Mouse (Mus musculus) heart, postnatal 0 days (tissue): ENCODE measurements around the gene Inpp5d. TPM values are rescaled to one million over a fixed set of nuclear protein-coding genes. Genes with fewer than 3 reads are reported as not detected.

Experiments
- ATAC-seq: fragments of 200-750 bp; cut with Nextera tagmentation; 2 replicates; pipeline ENCODE4 v1.8.0; 2017; ENCODE audit warnings: low read depth, moderate number of reproducible peaks, moderate library complexity; ENCODE audit not compliant: insufficient read depth
- DNase-seq: peaks from one replicate; pipeline ENCODE4 v3.0.0-alpha.2; 2016; ENCODE audit warnings: low spot score
- H3K27ac ChIP-seq: fragments of 300-500 bp; sonication (generic); 2 replicates; pipeline ENCODE4 v1.5.1; 2014; ENCODE audit warnings: low read depth, mild to moderate bottlenecking
- H3K27me3 ChIP-seq: fragments of 300-500 bp; sonication (generic); 2 replicates; pipeline ENCODE4 v1.6.1; 2014; ENCODE audit warnings: low read length, mixed read lengths; ENCODE audit not compliant: control insufficient read depth, insufficient read depth
- H3K36me3 ChIP-seq: fragments of 300-500 bp; sonication (generic); replicated peaks from 2 replicates; pipeline ENCODE4 v1.6.1; 2014; ENCODE audit warnings: low read length, mixed read lengths; ENCODE audit not compliant: control insufficient read depth, insufficient read depth
- H3K4me1 ChIP-seq: fragments of 300-500 bp; sonication (generic); 2 replicates; pipeline ENCODE4 v1.6.1; 2014; ENCODE audit warnings: antibody characterized with exemption; ENCODE audit not compliant: control insufficient read depth, insufficient read depth
- H3K4me2 ChIP-seq: fragments of 300-500 bp; sonication (generic); 2 replicates; pipeline ENCODE4 v1.6.1; 2014; ENCODE audit warnings: low read depth, mild to moderate bottlenecking, low read length, moderate library complexity
- H3K4me3 ChIP-seq: fragments of 300-500 bp; sonication (generic); 2 replicates; pipeline ENCODE4 v1.5.1; 2014; ENCODE audit warnings: low read depth, low read length
- H3K9ac ChIP-seq: fragments of 300-500 bp; sonication (generic); replicated peaks from 2 replicates; pipeline ENCODE4 v1.6.1; 2014; ENCODE audit warnings: low read depth, low read length, mixed read lengths
- H3K9me3 ChIP-seq: fragments of 300-500 bp; sonication (generic); replicated peaks from 2 replicates; pipeline ENCODE4 v1.6.1; 2016; ENCODE audit warnings: low read length; ENCODE audit not compliant: control insufficient read depth
- CTCF ChIP-seq: IDR thresholded peaks from 2 replicates; pipeline ENCODE4 v1.5.1; 2016; ENCODE audit warnings: antibody characterized with exemption, control low read depth, low read depth
- EP300 ChIP-seq: IDR thresholded peaks from 2 replicates; pipeline ENCODE4 v1.6.1; 2016; ENCODE audit warnings: antibody characterized with exemption, low read depth
- whole genome bisulfite sequencing: fragments of 180-500 bp; shearing (Covaris S2); extraction: QIAGEN DNeasy Blood & Tissue Kit; methylation state at CpG from one replicate; pipeline ENCODE4 v1.1.7; 2014; 5-methylcytosine and 5-hydroxymethylcytosine counted together
- polyA plus RNA-seq: library from polyadenylated mRNA; unstranded; fragments of >200 nt; fragmentation: Nextera tagmentation; extraction: Ambion mirVana; gene quantifications from 2 replicates; pipeline ENCODE4 v1.2.1, GENCODE M21; 2015
- total RNA-seq: library from RNA; depleted of rRNA; stranded (reverse); fragments of >200 nt; gene quantifications from 2 replicates; pipeline ENCODE4 v1.2.3, GENCODE M21; 2014; ENCODE audit warnings: low replicate concordance

The Inpp5d gene
- total and polyA plus RNA-seq, 2 experiments from 2014 or later: 5.0 to 66.4 TPM

GRCm38 (mm10) chr1:87624826-87625225, 4.7 kb downstream of the Inpp5d start:
- Histone ChIP-seq H3K27ac (no peak overlapping the region), H3K4me3 (no peak overlapping the region), H3K36me3 (no peaks in the 10 kb centered on the region), H3K9me3 (no peaks in the 10 kb centered on the region), H3K4me2 (no peak overlapping the region), H3K27me3 (no peaks in the 10 kb centered on the region), H3K4me1 (0 out of 2 replicates have a peak, but pooled peaks cover 8% of the 10 kb centered on the region), H3K9ac (no peak overlapping the region)
- 95% methylated on average over 2 of the region's 2 CpGs for WGBS
- no peak for TF ChIP-seq EP300
- no peak for TF ChIP-seq CTCF
- ATAC-seq: no peak
- no peak for DNase-seq

- Histone ChIP-seq H3K4me1 (0 out of 2 replicates have a peak, but pooled peaks cover 8% of the 10 kb centered on the region), H3K4me3 (no peak overlapping the region), H3K4me2 (no peak overlapping the region), H3K9ac (no peak overlapping the region), H3K27me3 (no peaks in the 10 kb centered on the region), H3K36me3 (no peaks in the 10 kb centered on the region), H3K27ac (no peak overlapping the region), H3K9me3 (no peaks in the 10 kb centered on the region)
- ATAC-seq: no peak
- TF ChIP-seq EP300 (no peak), CTCF (no peak)
- no peak for DNase-seq
- 80% methylated on average over 6 of the region's 6 CpGs for WGBS
These were observed 5.3 kb downstream of the Inpp5d start for GRCm38 (mm10) chr1:87625254-87626025.

GRCm38 (mm10) chr1:87626344-87626743, 6.2 kb downstream of the Inpp5d start:
- H3K36me3 ChIP-seq: no peaks in the 10 kb centered on the region
- H3K9ac ChIP-seq: no peak overlapping the region
- H3K9me3 ChIP-seq: no peaks in the 10 kb centered on the region
- TF ChIP-seq CTCF: no peak
- no peaks in the 10 kb centered on the region for H3K27me3 ChIP-seq
- H3K27ac ChIP-seq: no peak overlapping the region
- no peak overlapping the region for H3K4me3 ChIP-seq
- WGBS: 28% methylated on average over 2 of the region's 2 CpGs
- H3K4me1 ChIP-seq: 0 out of 2 replicates have a peak, but pooled peaks cover 8% of the 10 kb centered on the region
- ATAC-seq: peak; percentile 69
- DNase-seq: peak; percentile 42
- no peak overlapping the region for H3K4me2 ChIP-seq

GRCm38 (mm10) chr1:87628085-87628484, 8.0 kb downstream of the Inpp5d start:
- Histone ChIP-seq H3K4me3 (no peak overlapping the region), H3K36me3 (no peaks in the 10 kb centered on the region), H3K27ac (no peak overlapping the region), H3K27me3 (no peaks in the 10 kb centered on the region), H3K4me2 (no peak overlapping the region), H3K9ac (no peak overlapping the region), H3K4me1 (0 out of 2 replicates have a peak, but pooled peaks cover 3% of the 10 kb centered on the region), H3K9me3 (no peaks in the 10 kb centered on the region)
- WGBS: 19% methylated on average over 2 of the region's 2 CpGs
- ATAC-seq: no peak
- TF ChIP-seq CTCF: no peak
- TF ChIP-seq EP300: no peak
- no peak for DNase-seq

- H3K27ac ChIP-seq: no peak overlapping the region
- H3K9ac ChIP-seq: no peak overlapping the region
- TF ChIP-seq EP300: no peak
- TF ChIP-seq CTCF: no peak
- DNase-seq (no peak), ATAC-seq (no peak)
- H3K36me3 ChIP-seq: no peaks in the 10 kb centered on the region
- no peak overlapping the region for H3K4me2 ChIP-seq
- H3K4me1 ChIP-seq: 0 out of 2 replicates have a peak, but pooled peaks cover 2% of the 10 kb centered on the region
- 61% methylated on average over 10 of the region's 10 CpGs for WGBS
- no peaks in the 10 kb centered on the region for H3K27me3 ChIP-seq
- no peak overlapping the region for H3K4me3 ChIP-seq
- no peaks in the 10 kb centered on the region for H3K9me3 ChIP-seq
These were observed 11.5 kb downstream of the Inpp5d start for GRCm38 (mm10) chr1:87631584-87631983.

GRCm38 (mm10) chr1:87632163-87632562, 12.1 kb downstream of the Inpp5d start:
- Histone ChIP-seq H3K27ac (no peak overlapping the region), H3K27me3 (no peaks in the 10 kb centered on the region), H3K4me1 (no peaks in the 10 kb centered on the region), H3K9ac (no peak overlapping the region), H3K4me3 (no peak overlapping the region), H3K36me3 (no peaks in the 10 kb centered on the region), H3K4me2 (no peak overlapping the region), H3K9me3 (no peaks in the 10 kb centered on the region)
- WGBS: 45% methylated on average over 6 of the region's 6 CpGs
- DNase-seq (no peak), ATAC-seq (no peak)
- no peak for TF ChIP-seq EP300
- TF ChIP-seq CTCF: no peak
